Mouse (Mus musculus): ENCODE data around the gene Cblc.

Cblc gene

GRCm38 (mm10) chr7:19796697-19797588 is at the start of gene Cblc:
Gene Cblc (minus strand): TSS chr7:19796809.
- DNase-seq (ENCODE audit: low read depth): peak; percentile 93

GRCm38 (mm10) chr7:19844521-19845171 is 48.0 kb upstream of the Cblc start:
- DNase-seq (ENCODE audit: low read depth): peak; percentile 61

DNA sequence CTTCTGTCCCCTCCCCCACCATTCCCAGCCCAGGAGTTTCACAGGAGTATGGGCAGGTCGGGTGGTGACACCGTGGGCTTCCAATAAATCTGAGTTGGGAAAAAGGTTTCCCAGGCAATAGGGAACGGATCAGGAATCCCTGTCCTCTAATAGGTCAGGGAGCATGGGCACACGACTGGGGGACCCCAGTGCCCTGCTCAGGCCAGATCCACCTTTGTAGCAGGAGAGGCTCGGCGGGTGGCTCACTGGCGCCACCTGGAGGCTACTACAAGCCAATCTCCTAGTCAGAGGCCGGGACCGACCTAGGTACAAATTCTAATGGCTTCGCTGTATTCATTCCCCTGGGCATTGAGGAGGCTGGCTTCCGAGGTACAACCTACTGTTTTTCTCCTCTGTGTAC is 47.0 kb upstream of the Cblc start:
- peak; percentile 84 for DNase-seq (ENCODE audit: low read depth)

GRCm38 (mm10) chr7:19842885-19843504 is 46.4 kb upstream of the Cblc start:
- no peak for DNase-seq (ENCODE audit: low read depth)

GRCm38 (mm10) chr7:19841686-19842413 is 45.2 kb upstream of the Cblc start:
- DNase-seq (ENCODE audit: low read depth): no peak

GRCm38 (mm10) chr7:19840936-19841335 is 44.3 kb upstream of the Cblc start:
- no peak for DNase-seq (ENCODE audit: low read depth)

DNA sequence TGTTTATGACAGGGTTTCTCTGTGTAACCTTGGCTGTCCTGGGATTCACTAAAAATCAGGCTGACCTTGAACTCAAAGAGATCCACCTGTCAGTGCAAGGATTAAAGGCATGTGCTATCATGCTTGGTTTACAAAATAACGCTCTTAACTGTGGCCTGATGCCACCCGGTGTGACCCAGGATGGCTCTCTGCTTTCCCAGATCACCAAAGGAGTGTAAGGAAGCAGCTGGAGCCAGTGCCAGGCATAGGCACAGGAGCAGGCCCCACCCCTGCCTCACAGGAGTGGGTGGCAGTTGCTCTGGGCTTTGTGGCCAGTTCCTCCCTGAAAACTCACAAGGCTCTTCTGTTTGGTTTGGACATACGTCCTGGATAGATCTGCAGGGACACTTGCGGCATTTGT is 43.8 kb upstream of the Cblc start:
- no peak for DNase-seq (ENCODE audit: low read depth)

DNA sequence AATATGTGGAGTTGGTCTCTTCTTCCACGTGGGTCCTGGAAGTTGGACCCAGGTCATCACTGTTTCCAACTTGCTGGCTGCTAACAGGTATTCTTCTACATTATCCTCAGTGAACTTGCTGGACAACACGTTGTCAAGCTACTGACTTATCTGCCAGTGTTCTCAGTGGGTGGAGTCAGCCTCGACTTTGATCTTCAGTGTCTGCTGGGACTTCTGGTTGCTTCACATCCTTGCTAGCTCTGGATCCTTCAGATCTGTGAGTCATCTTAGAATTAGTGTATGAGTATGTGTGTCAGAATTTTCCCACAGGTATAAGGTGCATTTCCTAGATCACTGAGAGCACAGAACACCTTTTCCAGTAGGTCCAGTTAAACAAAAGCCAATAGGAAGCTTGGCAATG is 40.2 kb upstream of the Cblc start:
- DNase-seq (ENCODE audit: low read depth): peak; percentile 55

- no peak for DNase-seq (ENCODE audit: low read depth)
Measured at GRCm38 (mm10) chr7:19834055-19834454, 37.4 kb upstream of the Cblc start.

DNA sequence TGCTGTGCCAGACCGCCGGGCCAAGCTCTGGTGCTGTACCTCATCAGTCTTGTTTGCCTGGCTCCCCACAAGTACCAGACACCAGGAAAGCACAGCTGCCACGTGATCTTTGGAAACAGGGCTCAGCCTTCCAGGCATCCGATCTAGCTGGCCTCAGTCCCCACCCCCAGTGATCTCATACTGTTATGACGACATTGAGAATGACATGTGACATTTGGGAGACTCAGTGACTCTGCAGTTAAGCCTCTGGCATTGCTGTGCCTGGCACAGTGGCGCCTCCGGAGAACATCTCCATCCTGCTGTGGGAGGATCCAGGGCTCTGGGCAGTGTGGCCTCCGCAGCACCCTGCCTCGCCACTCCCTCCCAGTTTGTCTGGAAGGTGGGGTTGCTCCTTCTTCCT is 35.2 kb upstream of the Cblc start:
- no peak for DNase-seq (ENCODE audit: low read depth)

DNA sequence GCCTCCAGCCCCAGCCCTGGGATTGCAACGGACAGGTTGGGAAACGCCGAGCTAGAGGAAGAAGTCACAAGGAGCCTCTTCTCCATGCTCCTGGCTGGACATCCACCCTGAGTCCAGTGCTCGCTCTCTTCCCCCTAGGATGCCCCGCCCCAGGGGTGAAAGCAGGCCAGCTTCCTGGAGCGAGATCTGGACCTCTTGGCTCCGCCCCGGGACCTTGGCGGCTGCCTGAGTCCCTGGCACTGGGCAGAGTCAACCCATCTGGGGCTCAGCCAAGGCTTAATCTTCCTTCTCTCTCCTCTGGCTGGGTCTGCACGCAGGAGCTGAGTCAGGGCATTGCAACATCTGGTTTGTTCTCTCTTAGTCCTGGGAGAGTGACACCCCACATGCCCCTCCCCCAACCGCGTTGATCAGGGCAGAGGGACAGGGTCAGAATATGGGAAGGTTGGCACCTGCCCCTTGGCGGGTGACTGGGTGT is 34.1 kb upstream of the Cblc start:
- DNase-seq (ENCODE audit: low read depth): no peak

DNA sequence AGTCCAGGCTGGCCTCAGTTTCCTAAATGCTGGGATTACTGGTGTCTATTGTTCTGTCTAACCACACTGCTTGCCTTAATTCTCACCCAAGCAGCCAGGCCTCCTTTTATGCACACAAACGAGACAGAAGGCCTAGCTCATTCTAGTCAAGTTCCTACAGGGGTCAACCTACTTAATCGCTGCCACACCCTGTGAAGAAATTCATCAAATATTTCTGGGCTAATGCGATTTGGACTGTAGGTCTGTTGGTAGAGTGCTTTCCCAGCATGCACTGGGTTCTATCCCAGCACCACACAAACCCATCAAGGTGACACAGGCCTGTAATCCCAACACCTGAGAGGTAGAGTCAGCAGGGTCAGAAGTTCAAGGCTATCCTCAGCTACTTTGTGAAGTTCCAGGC is 33.1 kb upstream of the Cblc start:
- DNase-seq (ENCODE audit: low read depth): no peak

- no peak for DNase-seq (ENCODE audit: low read depth)
Measured at GRCm38 (mm10) chr7:19826756-19827155, 30.1 kb upstream of the Cblc start.

- peak; percentile 87 for DNase-seq (ENCODE audit: low read depth)
Measured at GRCm38 (mm10) chr7:19824182-19824973, 27.8 kb upstream of the Cblc start.

DNA sequence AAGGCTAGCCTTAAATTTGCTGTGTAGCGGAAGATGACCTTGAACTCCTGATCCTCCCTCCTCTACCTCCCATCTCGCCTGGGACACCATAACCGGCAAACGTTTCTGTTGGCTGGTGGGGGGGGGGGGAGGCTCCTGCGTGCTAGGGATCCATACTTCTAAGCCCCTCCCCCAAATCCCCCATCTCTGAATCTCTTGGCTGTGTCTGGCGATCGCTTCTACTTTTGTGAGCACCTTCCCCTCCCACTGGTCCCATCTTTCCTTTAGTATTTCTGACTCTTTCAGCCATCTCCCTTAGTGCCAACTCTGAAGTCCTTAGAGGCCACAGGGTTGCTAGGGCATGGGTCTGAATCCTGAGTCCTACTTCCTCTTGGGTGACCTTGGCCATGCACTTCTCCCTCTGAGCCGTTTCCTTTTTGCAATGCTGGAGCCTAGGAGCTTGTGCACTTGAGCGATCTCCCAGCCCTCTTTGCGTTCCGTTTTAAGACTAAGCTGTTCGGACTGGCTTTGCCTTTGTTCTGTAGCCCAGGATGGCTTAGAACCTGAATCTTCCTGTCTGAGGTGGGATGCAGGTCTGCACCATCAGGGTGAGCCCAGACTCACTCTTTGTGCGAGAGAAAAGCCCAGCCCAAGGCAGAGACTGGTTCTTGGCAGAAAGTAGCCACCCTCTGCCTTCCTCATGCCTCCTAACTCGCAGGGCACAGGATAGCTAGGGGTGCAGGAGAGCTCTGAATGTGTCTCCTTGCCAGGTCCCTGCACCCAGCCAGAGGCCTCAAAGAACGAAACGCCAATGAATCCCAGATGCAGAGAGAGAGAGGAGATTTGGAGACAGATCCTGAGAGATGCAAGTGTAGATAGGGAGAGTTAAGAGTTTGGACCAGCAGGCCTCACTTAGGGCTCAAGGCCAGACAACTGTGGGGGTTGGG is 26.9 kb upstream of the Cblc start:
- peak; percentile 61 for DNase-seq (ENCODE audit: low read depth)

DNA sequence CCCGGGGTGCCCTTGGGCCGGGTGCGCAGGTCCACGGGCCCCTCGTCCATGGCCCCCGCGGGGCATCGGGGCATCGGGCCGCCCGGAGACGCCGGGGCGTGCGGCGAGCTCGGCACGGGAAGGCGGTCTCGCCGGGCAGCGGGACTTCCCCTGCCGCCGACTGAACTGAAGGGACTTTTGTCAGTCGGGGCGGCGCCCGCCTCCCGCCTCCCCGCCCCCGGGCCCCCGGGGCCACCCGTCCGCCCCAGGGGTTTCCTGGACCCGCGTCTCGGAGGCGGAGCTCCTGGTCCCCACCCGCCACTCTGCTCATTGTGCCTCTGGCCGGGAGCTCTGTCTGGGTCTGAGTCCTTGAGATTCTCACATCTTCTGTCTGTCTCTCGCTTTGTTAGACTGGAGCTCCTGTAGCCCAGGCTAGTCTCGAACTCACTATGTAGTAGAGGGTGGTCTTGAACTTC is 26.0 kb upstream of the Cblc start, which contains the start of gene Bcl3:
Gene Bcl3, minus strand, starts transcription at position 167 of the 455 bp plus-strand sequence.
- peak; percentile 79 for DNase-seq (ENCODE audit: low read depth)

- no peak for DNase-seq (ENCODE audit: low read depth)
Measured at GRCm38 (mm10) chr7:19822193-19822592, 25.6 kb upstream of the Cblc start.

DNA sequence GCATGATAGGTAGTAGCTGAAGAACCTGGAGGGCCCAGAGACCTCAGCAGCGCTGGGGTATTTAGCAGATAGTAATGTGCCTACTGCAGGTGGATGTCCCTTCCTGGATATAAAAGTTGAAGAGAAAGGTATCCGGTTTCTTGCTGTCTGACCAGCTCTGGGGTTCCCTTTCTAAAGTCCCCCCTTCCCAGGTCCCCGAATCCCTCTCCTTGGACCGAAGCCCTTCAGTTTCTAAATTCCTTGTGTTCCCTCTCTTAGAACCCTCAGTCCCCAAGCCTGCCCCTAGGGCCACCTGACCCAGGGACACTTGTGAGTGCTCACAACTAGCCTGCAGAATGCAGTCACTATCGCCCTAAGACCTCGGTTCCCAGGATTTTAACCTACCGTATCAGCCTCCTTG is 25.0 kb upstream of the Cblc start:
- DNase-seq (ENCODE audit: low read depth): no peak

- peak; percentile 56 for DNase-seq (ENCODE audit: low read depth)
Measured at GRCm38 (mm10) chr7:19820347-19821048, 23.9 kb upstream of the Cblc start.
